Mouse (Mus musculus) limb, embryonic 14.5 days (tissue): ENCODE results near the gene Alx3. TPM values are rescaled to one million over a fixed set of nuclear protein-coding genes. Genes with fewer than 3 reads are reported as not detected.
A peak's percentile ranks its signal among the peaks of the same experiment; 100 is the strongest.

Experiments used
- ATAC-seq: fragments of 200-750 bp; cut with Nextera tagmentation; 2 replicates; pipeline ENCODE4 v1.8.0; 2017; ENCODE audit warnings: low read depth, moderate number of reproducible peaks, moderate TSS enrichment; ENCODE audit not compliant: low FRiP score
- DNase-seq: peaks from one replicate; pipeline ENCODE4 v3.0.0-alpha.2; 2015; ENCODE audit warnings: low spot score
- H3K27ac ChIP-seq: fragments of 300-500 bp; sonication (generic); replicated peaks from 2 replicates; pipeline ENCODE4 v1.5.1; 2014; ENCODE audit warnings: low read depth, mild to moderate bottlenecking, low read length, moderate library complexity, mixed read lengths
- H3K27me3 ChIP-seq: fragments of 300-500 bp; sonication (generic); 2 replicates; pipeline ENCODE4 v1.6.1; 2014; ENCODE audit warnings: low read length, mixed read lengths; ENCODE audit not compliant: control insufficient read depth, insufficient read depth
- H3K36me3 ChIP-seq: fragments of 300-500 bp; sonication (generic); 2 replicates; pipeline ENCODE4 v1.6.1; 2014; ENCODE audit warnings: mild to moderate bottlenecking, low read length, moderate library complexity, mixed read lengths; ENCODE audit not compliant: control insufficient read depth, insufficient read depth
- H3K4me1 ChIP-seq: fragments of 300-500 bp; sonication (generic); 2 replicates; pipeline ENCODE4 v1.6.1; 2014; ENCODE audit warnings: antibody characterized with exemption, low read length, mixed read lengths; ENCODE audit not compliant: control insufficient read depth, insufficient read depth
- H3K4me2 ChIP-seq: fragments of 300-500 bp; sonication (generic); replicated peaks from 2 replicates; pipeline ENCODE4 v1.6.1; 2014; ENCODE audit warnings: low read depth, mild to moderate bottlenecking, low read length, moderate library complexity; ENCODE audit not compliant: severe bottlenecking
- H3K4me3 ChIP-seq: fragments of 300-500 bp; sonication (generic); replicated peaks from 2 replicates; pipeline ENCODE4 v1.5.1; 2014; ENCODE audit warnings: low read length
- H3K9ac ChIP-seq: fragments of 300-500 bp; sonication (generic); 2 replicates; pipeline ENCODE4 v1.6.1; 2014; ENCODE audit warnings: mild to moderate bottlenecking, low read depth, low read length, moderate library complexity; ENCODE audit not compliant: severe bottlenecking
- H3K9me3 ChIP-seq: fragments of 300-500 bp; sonication (generic); 2 replicates; pipeline ENCODE4 v1.6.1; 2016; ENCODE audit warnings: low read length; ENCODE audit not compliant: control insufficient read depth
- POLR2A ChIP-seq: fragments of 200-500 bp; IDR thresholded peaks from 2 replicates; pipeline ENCODE4 v1.8.0; 2012; ENCODE audit warnings: inconsistent platforms, mild to moderate bottlenecking, moderate library complexity, borderline replicate concordance; ENCODE audit not compliant: insufficient read depth, insufficient read length; ENCODE audit errors: extremely low read depth
- WGBS: fragments of 180-500 bp; shearing (Covaris S2); extraction: QIAGEN DNeasy Blood & Tissue Kit; methylation state at CpG from one replicate; pipeline ENCODE4 v1.1.7; 2014; 5-methylcytosine and 5-hydroxymethylcytosine counted together
- polyA plus RNA-seq, 2 experiments: library from polyadenylated mRNA; depleted of rRNA in 1 of 2; stranded (reverse) in 1 of 2; unstranded in 1 of 2; fragments of >200 nt; fragmentation: Nextera tagmentation in 1 of 2; extraction: Ambion mirVana in 1 of 2; gene quantifications; 2 replicates each; pipeline versions ENCODE4 v1.2.1 to v1.2.3; 2012 to 2014

Gene Alx3
- polyA plus RNA-seq, 2 experiments, result 9.5 to 14.9 TPM

GRCm38 (mm10) chr3:107630682-107631522 lies 36.1 kb downstream of the Alx3 start, which contains the start of gene Gm10961:
Gene Gm10961 (plus strand): TSS chr3:107631322.
- Histone ChIP-seq H3K4me1 (peaks cover 7% of the 10 kb centered on the region), H3K27me3 (no peaks in the 10 kb centered on the region), H3K9me3 (no peaks in the 10 kb centered on the region), H3K4me3 (peak within 1 kb of the TSS; percentile 99), H3K4me2 (peak within 1 kb of the TSS; percentile 68), H3K27ac (peak within 1 kb of the TSS; percentile 83), H3K9ac (peak within 1 kb of the TSS; percentile 96), H3K36me3 (peaks cover 36% of the 10 kb centered on the region)
- under 1% methylated on average over 30 of the region's 48 CpGs for WGBS
- no peak for TF ChIP-seq POLR2A
- DNase-seq (peak; percentile 44), ATAC-seq (peak; percentile 66)

GRCm38 (mm10) chr3:107631523-107631958 lies 36.7 kb downstream of the Alx3 start, which contains the start of gene Strip1:
Gene Strip1 (minus strand): TSS chr3:107631694.
- Histone ChIP-seq H3K27ac (peak within 1 kb of the TSS; percentile 83), H3K9ac (peak within 1 kb of the TSS; percentile 96), H3K36me3 (peaks cover 30% of the 10 kb centered on the region), H3K27me3 (no peaks in the 10 kb centered on the region), H3K4me1 (peaks cover 7% of the 10 kb centered on the region), H3K4me3 (peak within 1 kb of the TSS; percentile 99), H3K4me2 (peak within 1 kb of the TSS; percentile 68), H3K9me3 (no peaks in the 10 kb centered on the region)
- peak; percentile 99 for ATAC-seq
- under 1% methylated on average over 27 of the region's 35 CpGs for WGBS
- DNase-seq, result peak; percentile 97
- peak; percentile 82; the same call in 1 of the 2 replicates for TF ChIP-seq POLR2A

GRCm38 (mm10) chr3:107632786-107633185 lies 38.0 kb downstream of the Alx3 start:
- peaks cover 7% of the 10 kb centered on the region for H3K4me1 ChIP-seq
- peaks cover 17% of the 10 kb centered on the region for H3K36me3 ChIP-seq
- no peak for TF ChIP-seq POLR2A
- H3K4me2 ChIP-seq, result no peak overlapping the region
- H3K27me3 ChIP-seq, result no peaks in the 10 kb centered on the region
- H3K9me3 ChIP-seq, result no peaks in the 10 kb centered on the region
- ATAC-seq, result no peak
- no peak for DNase-seq
- WGBS, result 74% methylated on average over 4 of the region's 4 CpGs
- no peak overlapping the region for H3K9ac ChIP-seq
- H3K4me3 ChIP-seq, result no peak overlapping the region
- H3K27ac ChIP-seq, result no peak overlapping the region

- Histone ChIP-seq H3K36me3 (peaks cover 6% of the 10 kb centered on the region; the same call in 1 of the 2 replicates), H3K4me1 (peaks cover 7% of the 10 kb centered on the region), H3K4me2 (no peak overlapping the region), H3K27me3 (no peaks in the 10 kb centered on the region), H3K9me3 (no peaks in the 10 kb centered on the region), H3K9ac (no peak overlapping the region), H3K27ac (no peak overlapping the region), H3K4me3 (no peak overlapping the region)
- 88% methylated on average over 9 of the region's 9 CpGs for WGBS
- DNase-seq (no peak), ATAC-seq (no peak)
- no peak for TF ChIP-seq POLR2A
Measured at GRCm38 (mm10) chr3:107633906-107634305, 39.1 kb downstream of the Alx3 start.

GRCm38 (mm10) chr3:107635836-107636235 lies 41.0 kb downstream of the Alx3 start:
- WGBS, result 56% methylated on average over 8 of the region's 8 CpGs
- DNase-seq (no peak), ATAC-seq (no peak)
- Histone ChIP-seq H3K4me3 (no peak overlapping the region), H3K27ac (no peak overlapping the region), H3K36me3 (no peaks in the 10 kb centered on the region), H3K4me1 (0 out of 2 replicates have a peak, but pooled peaks cover 2% of the 10 kb centered on the region), H3K9me3 (no peaks in the 10 kb centered on the region), H3K27me3 (no peaks in the 10 kb centered on the region), H3K9ac (no peak overlapping the region), H3K4me2 (no peak overlapping the region)
- no peak for TF ChIP-seq POLR2A
